Mouse (Mus musculus) intestine, postnatal 0 days (tissue): ENCODE results near the gene Stip1. TPM values are rescaled to one million over a fixed set of nuclear protein-coding genes. Genes with fewer than 3 reads are reported as not detected.

Source experiments
- ATAC-seq: fragments of 200-750 bp; cut with Nextera tagmentation; 2 replicates; pipeline ENCODE4 v1.8.0; 2017; ENCODE audit warnings: mild to moderate bottlenecking, moderate TSS enrichment, moderate library complexity
- H3K27ac ChIP-seq: fragments of 300-500 bp; sonication (generic); 2 replicates; pipeline ENCODE4 v1.5.1; 2014; ENCODE audit warnings: mild to moderate bottlenecking, low read depth, low read length, moderate library complexity
- H3K27me3 ChIP-seq: fragments of 300-500 bp; sonication (generic); replicated peaks from 2 replicates; pipeline ENCODE4 v1.6.1; 2014; ENCODE audit warnings: low read length, mixed read lengths; ENCODE audit not compliant: control insufficient read depth, insufficient read depth
- H3K36me3 ChIP-seq: fragments of 300-500 bp; sonication (generic); 2 replicates; pipeline ENCODE4 v1.6.1; 2014; ENCODE audit warnings: mild to moderate bottlenecking, moderate library complexity; ENCODE audit not compliant: control insufficient read depth, insufficient read depth
- H3K4me1 ChIP-seq: fragments of 300-500 bp; sonication (generic); replicated peaks from 2 replicates; pipeline ENCODE4 v1.6.1; 2014; ENCODE audit warnings: antibody characterized with exemption, low read length, mixed read lengths; ENCODE audit not compliant: control insufficient read depth, insufficient read depth
- H3K4me2 ChIP-seq: fragments of 300-500 bp; sonication (generic); replicated peaks from 2 replicates; pipeline ENCODE4 v1.6.1; 2014; ENCODE audit warnings: low read depth, mild to moderate bottlenecking, moderate library complexity
- H3K4me3 ChIP-seq: fragments of 300-500 bp; sonication (generic); 2 replicates; pipeline ENCODE4 v1.5.1; 2014; ENCODE audit warnings: low read depth, low read length
- H3K9ac ChIP-seq: fragments of 300-500 bp; sonication (generic); 2 replicates; pipeline ENCODE4 v1.6.1; 2014; ENCODE audit warnings: mild to moderate bottlenecking, low read depth, low read length
- H3K9me3 ChIP-seq: fragments of 300-500 bp; sonication (generic); 2 replicates; pipeline ENCODE4 v1.6.1; 2016; ENCODE audit warnings: mixed run types; ENCODE audit not compliant: control insufficient read depth
- CTCF ChIP-seq: sonication (generic); IDR thresholded peaks from 2 replicates; pipeline ENCODE4 v1.5.1; 2016; ENCODE audit warnings: low read depth, mild to moderate bottlenecking, control low read depth, antibody characterized with exemption, moderate library complexity
- WGBS: fragments of 180-500 bp; shearing (Covaris S2); extraction: QIAGEN DNeasy Blood & Tissue Kit; methylation state at CpG from one replicate; pipeline ENCODE4 v1.1.7; 2014; 5-methylcytosine and 5-hydroxymethylcytosine counted together
- polyA plus RNA-seq: library from polyadenylated mRNA; unstranded; fragments of >200 nt; fragmentation: Nextera tagmentation; extraction: Ambion mirVana; gene quantifications from 2 replicates; pipeline ENCODE4 v1.2.1, GENCODE M21; 2015

Stip1 gene
- 46.2 and 47.8 TPM in 2 replicates for polyA plus RNA-seq

DNA sequence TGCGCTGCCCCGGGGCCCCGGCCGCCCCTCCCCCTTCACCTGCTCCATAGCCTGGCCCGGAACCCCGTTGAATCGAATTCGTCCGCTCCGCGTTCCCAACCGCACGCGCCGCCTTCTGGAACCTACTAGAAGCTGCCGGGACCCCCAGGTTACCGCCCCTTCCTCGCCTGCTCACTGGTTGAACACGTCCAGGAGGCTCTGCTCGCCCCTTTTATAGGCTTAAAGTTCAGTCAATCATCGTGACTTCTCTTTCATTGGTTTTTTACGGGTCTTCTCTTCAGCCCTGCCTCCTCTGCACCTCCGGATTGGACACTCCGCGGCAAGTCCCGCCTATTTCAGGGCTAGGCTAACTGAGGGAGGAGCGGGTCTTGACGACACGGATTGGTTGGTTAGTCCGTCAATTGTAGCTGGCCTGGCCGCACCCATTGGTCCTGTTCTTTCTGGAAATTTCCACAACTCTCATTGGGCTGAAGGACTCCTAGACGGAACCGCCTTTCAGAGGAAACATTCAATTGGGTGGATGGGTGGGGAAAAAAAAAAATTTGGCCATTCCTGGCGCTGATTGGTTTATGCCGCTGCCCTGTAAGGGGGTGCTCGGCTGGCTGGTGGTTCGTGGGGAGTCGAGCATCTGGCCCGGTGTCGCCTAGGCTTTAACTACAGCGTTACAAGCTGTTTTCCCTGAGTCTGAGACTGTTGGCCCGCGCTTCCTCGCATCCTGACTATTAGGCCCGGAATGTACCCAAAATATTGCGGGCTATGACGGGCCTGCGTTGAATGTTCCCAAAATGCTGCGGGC, at the start of gene Stip1:
Stip1 (minus strand) TSS at position 127 of the 796 bp plus-strand sequence.
- Histone ChIP-seq H3K27me3 (no peaks in the 10 kb centered on the region), H3K4me3 (peak within 1 kb of the TSS; percentile 96), H3K9me3 (no peaks in the 10 kb centered on the region), H3K36me3 (peaks cover 4% of the 10 kb centered on the region; the same call in 1 of the 2 replicates), H3K4me1 (0 out of 2 replicates have a peak, but pooled peaks cover 5% of the 10 kb centered on the region), H3K27ac (peak within 1 kb of the TSS; percentile 74), H3K9ac (peak within 1 kb of the TSS; percentile 87), H3K4me2 (peak within 1 kb of the TSS; percentile 87)
- peak; percentile 99 for ATAC-seq
- peak; percentile 69 for TF ChIP-seq CTCF
- WGBS, result under 1% methylated on average over 49 of the region's 49 CpGs

DNA sequence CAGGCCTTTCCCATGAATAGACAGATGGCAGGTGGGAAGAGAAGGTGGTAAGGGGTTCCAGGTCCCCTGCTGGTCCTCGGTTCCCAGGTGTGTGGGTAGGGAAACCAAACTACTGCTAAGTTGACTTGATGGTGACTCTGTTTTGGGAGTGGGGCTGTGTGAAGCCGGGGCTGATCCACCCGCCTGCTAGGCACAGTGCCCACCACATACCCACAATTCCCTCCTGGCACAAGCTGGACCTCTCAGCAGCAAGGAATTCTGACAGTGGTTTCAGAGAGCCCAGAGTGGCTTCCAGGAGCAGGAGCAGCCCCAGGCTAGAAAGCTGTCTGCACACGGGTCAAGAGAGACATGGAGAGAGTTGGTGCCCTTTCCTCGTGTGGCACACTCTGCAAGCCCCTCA, 49.3 kb upstream of the Stip1 start:
- Histone ChIP-seq H3K4me2 (no peak overlapping the region), H3K4me3 (no peak overlapping the region), H3K4me1 (no peaks in the 10 kb centered on the region), H3K27ac (no peak overlapping the region), H3K27me3 (no peaks in the 10 kb centered on the region; the same call in 1 of the 2 replicates), H3K36me3 (no peaks in the 10 kb centered on the region), H3K9me3 (no peaks in the 10 kb centered on the region), H3K9ac (no peak overlapping the region)
- 77% methylated on average over 5 of the region's 5 CpGs for WGBS
- ATAC-seq, result no peak
- TF ChIP-seq CTCF, result no peak

DNA sequence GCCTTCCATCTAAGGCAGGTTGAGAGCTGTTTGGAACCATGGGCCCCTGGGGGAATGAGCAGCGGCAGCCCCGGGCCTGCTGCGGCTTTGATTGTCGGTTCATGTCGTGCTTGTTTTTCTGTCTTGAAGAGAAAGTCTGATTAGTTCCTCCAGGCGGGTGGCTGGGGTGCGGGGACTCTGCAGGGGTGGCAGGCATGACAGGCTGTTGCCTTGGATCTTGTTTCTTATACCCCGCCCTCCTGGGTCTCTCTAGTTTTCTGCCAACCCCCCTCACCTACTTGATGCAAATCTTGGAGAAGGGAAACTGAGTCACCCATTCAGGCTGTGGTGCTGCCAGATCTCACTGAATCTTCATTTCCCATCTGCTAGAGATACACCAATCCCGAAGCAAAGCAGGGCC, 48.8 kb upstream of the Stip1 start:
- Histone ChIP-seq H3K27ac (no peak overlapping the region), H3K4me2 (no peak overlapping the region), H3K27me3 (no peaks in the 10 kb centered on the region; the same call in 1 of the 2 replicates), H3K9ac (no peak overlapping the region), H3K36me3 (no peaks in the 10 kb centered on the region), H3K9me3 (no peaks in the 10 kb centered on the region), H3K4me3 (no peak overlapping the region), H3K4me1 (no peaks in the 10 kb centered on the region)
- 34% methylated on average over 9 of the region's 9 CpGs for WGBS
- no peak for ATAC-seq
- TF ChIP-seq CTCF, result no peak

DNA sequence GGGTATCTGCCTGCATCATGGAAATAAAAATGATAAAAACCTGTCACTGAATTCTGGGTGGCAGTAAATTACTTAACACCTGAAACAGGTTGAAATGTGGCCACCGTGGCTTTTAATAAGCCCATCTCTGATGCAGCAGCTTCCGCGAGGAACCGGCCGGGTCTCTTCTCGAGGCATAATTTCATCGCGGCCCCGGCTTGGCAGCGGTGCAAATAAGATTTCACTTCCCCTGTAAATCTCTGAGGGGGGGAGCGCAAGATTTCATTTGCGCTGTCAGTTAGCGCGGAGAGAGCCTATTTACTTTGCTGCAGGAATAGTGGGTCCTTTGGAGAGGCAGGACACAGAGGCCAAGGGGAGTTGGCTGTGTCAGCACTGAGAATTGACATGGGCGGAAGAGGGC, 45.0 kb upstream of the Stip1 start:
- Histone ChIP-seq H3K4me3 (no peak overlapping the region), H3K9me3 (no peaks in the 10 kb centered on the region), H3K27me3 (no peaks in the 10 kb centered on the region; the same call in 1 of the 2 replicates), H3K27ac (no peak overlapping the region), H3K4me1 (no peaks in the 10 kb centered on the region), H3K4me2 (no peak overlapping the region), H3K9ac (no peak overlapping the region), H3K36me3 (no peaks in the 10 kb centered on the region)
- TF ChIP-seq CTCF, result no peak
- WGBS, result 53% methylated on average over 15 of the region's 15 CpGs
- ATAC-seq, result no peak

DNA sequence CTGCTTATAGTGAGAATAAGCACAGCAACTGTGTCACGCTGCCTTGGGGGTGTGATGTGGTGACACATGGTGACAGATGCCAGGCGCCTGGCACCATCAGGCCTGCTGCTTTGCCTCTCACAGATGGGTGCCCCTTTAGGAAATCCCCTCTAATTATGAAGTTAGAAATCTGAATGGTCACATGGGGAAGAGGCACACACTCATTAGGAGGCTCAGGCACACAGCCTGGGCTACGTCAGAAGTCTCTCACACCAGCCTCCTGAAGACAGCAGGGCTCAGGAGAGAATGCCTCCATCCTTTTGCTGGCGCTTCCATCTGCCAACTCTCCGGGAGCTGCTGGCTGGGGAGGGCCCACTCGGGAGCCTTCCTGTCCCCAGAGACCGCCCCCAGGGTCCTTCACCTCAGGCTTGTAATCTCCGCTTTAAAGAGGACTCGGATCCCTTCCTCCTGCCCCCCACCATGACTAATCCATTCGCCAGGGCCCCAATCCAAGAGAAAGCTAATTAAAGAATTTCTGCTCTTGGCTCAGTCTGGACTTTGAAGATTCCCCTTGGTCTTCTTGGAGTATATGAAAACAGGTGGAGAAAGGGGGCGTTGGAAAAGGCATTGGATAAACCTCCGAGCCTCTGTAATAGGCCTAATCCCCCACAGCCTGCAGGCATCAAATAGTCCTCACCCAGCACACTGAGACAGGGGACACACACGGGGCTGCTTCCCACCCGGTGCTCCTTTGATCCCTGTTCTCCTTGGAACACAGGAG, 43.4 kb upstream of the Stip1 start:
- Histone ChIP-seq H3K4me3 (no peak overlapping the region), H3K27me3 (no peaks in the 10 kb centered on the region; the same call in 1 of the 2 replicates), H3K9ac (no peak overlapping the region), H3K4me1 (no peaks in the 10 kb centered on the region), H3K36me3 (no peaks in the 10 kb centered on the region), H3K27ac (no peak overlapping the region), H3K9me3 (no peaks in the 10 kb centered on the region), H3K4me2 (no peak overlapping the region)
- ATAC-seq, result no peak
- 64% methylated on average over 14 of the region's 14 CpGs for WGBS
- TF ChIP-seq CTCF, result no peak

DNA sequence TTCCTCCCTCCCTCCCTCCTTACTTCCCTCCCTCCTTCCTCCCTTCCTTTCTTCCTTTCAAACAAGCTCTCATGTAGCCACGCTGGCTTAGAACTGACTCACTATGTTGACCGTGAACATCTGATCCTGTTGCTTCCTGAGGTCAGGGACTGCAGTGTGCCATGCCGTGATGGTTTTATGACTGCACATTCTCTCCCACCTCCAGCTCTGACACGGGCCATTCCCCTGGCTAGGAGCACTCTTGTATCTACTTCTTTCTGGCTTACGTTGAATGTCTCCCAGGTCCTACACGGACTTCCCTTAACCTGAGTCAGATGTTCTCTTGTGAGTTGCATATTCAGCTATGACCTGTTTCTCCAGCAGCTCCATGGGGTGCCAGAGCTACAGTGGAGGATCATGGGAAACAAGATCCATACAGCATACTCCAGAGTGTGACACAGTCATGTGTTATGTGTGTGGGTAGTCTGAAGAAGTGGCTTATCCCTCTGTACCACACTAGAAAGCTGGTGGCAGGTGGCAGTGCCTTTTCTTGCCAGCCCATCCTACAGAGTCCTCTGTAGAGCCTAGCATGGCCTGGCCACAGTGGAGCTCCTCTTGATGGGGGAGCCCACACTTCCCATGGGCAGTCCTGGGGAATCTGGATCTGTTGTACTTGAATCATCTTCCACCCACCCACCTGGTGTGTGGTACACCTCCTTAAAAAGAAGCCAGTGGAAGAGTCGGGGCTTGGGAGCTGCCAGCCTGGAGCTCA, 41.9 kb upstream of the Stip1 start:
- Histone ChIP-seq H3K9ac (no peak overlapping the region), H3K36me3 (no peaks in the 10 kb centered on the region), H3K4me2 (no peak overlapping the region), H3K4me1 (no peaks in the 10 kb centered on the region), H3K27ac (no peak overlapping the region), H3K27me3 (no peaks in the 10 kb centered on the region; the same call in 1 of the 2 replicates), H3K9me3 (no peaks in the 10 kb centered on the region), H3K4me3 (no peak overlapping the region)
- TF ChIP-seq CTCF, result no peak
- ATAC-seq, result no peak
- 51% methylated on average over 7 of the region's 7 CpGs for WGBS
